Mouse (Mus musculus): ENCODE measurements around the gene Rnaseh2b. TPM values are rescaled to one million over a fixed set of nuclear protein-coding genes. Genes with fewer than 3 reads are reported as not detected.
A peak's percentile ranks its signal among the peaks of the same experiment; 100 is the strongest.

Gene Rnaseh2b
- polyA plus RNA-seq, 1 experiment from 2014 or later = 76.1 TPM

DNA sequence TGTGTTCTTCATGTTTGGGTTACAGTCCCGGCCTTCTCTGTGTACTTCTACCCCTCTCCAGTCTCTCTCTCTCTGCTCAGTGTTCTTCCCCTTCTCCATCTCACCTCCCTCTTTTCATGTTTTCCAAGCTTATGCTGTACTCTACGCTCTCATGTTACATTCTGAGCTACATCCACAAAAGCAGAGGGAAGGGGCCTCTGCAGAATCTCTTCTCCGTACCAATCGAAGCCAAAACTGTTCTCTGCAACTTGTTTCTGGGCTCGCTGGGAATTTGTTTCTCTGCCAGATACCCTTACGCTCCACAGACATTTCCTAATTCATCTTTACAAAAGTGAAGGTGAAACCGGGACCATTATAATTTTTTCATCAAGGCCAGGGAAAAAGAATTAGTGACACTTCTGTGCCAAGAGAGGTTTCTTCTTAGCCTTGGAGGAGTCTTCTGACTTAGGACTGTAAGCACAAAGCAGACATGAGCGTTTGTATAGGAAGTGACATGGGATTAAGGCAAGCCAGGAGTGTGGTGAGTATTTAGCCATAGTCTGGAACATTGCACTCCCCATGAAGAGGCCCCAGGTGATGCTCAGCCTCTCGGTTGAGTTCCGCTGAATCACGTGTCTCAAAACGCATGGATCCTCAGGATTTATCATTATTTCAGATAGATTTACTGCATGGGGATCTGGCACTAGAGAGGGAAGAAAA lies 21.5 kb upstream of the Rnaseh2b start:
- H3K27ac ChIP-seq (replicated peaks) = no peak overlapping the region
- WGBS = 90% methylated on average over 12 of the region's 12 CpGs
- H3K36me3 ChIP-seq = no peaks in the 10 kb centered on the region
- H3K9me3 ChIP-seq (replicated peaks) = no peaks in the 10 kb centered on the region
- H3K4me1 ChIP-seq = no peaks in the 10 kb centered on the region
- no peak for DNase-seq (ENCODE audit: low spot score)
- H3K4me3 ChIP-seq = no peak overlapping the region
- H3K27me3 ChIP-seq (ENCODE audit: low read depth, poor library complexity, severe bottlenecking) = no peaks in the 10 kb centered on the region

DNA sequence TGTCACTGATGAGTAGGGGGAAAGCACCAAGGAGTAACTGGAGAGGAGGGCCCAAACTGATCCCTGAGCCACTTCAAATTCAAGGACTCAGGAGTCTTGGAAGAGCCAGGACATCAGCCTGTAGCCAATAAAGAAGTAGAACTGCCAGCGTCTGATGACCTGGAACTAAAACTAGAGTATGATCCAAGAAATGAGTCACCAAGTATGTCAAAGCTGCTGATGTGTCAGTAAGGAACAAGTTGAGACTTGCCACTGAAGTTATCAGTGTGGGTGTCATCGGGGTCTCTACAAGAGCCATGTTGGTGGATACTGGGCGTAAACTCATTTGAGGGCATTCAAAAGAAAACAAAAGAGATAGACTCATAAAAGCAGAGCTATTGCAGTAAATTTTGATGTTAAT lies 18.8 kb upstream of the Rnaseh2b start:
- WGBS = 96% methylated on average over 3 of the region's 3 CpGs
- no peaks in the 10 kb centered on the region for H3K4me1 ChIP-seq
- H3K27ac ChIP-seq (replicated peaks) = no peak overlapping the region
- H3K36me3 ChIP-seq = no peaks in the 10 kb centered on the region
- H3K4me3 ChIP-seq = no peak overlapping the region
- DNase-seq (ENCODE audit: low spot score) = no peak
- H3K27me3 ChIP-seq (ENCODE audit: low read depth, poor library complexity, severe bottlenecking) = no peaks in the 10 kb centered on the region
- H3K9me3 ChIP-seq (replicated peaks) = no peaks in the 10 kb centered on the region

DNA sequence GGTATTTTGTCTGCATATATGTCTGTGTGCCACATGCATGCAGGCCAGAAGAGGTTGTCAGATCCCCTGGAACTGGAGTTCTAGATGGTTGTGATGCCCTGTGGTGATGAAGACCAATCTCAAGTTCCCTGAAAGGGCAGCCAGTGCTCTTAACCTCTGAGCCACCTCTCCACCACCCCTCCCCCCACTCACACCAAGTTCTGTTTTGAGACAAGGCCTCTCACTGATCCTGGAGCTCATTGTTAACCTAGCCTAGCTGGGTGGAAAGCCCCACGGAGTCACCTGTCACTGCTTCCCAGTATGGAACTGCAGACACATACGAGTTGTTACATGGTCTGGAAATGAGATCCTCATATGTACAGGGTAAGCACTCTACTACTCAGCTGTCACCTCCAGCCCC lies 9.4 kb upstream of the Rnaseh2b start:
- no peaks in the 10 kb centered on the region for H3K36me3 ChIP-seq
- WGBS = 78% methylated on average over 2 of the region's 2 CpGs
- H3K4me1 ChIP-seq = no peaks in the 10 kb centered on the region; the same call in 1 of the 2 replicates

DNA sequence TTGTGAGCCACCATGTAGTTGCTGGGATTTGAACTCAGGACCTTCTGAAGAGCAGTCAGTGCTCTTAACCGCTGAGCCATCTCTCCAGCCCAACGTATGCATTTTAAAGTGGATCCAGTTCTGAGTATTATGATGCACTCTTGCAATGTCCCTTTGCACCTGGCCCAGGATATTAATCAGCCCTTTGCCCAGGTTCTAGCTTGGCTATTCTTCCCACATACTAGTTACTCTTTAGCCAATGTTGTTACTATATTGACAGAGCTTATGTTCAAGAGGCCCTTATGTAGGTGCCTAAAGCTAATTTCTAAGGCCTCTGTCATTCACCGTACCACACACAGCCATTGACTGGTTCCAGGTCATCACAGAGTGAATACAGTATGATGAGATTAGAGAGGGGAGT lies 3.7 kb upstream of the Rnaseh2b start:
- Histone ChIP-seq H3K9me3 (replicated peaks) (no peaks in the 10 kb centered on the region), H3K36me3 (no peaks in the 10 kb centered on the region), H3K27me3 (ENCODE audit: low read depth, poor library complexity, severe bottlenecking) (peaks cover 34% of the 10 kb centered on the region), H3K4me1 (peaks cover 22% of the 10 kb centered on the region), H3K4me3 (no peak overlapping the region), H3K27ac (replicated peaks) (no peak overlapping the region)
- WGBS = 93% methylated on average over 3 of the region's 3 CpGs
- no peak for DNase-seq (ENCODE audit: low spot score)

More for the DNA sequence above, 9.4 kb upstream of the Rnaseh2b start:
- H3K9me3 ChIP-seq (replicated peaks) = no peaks in the 10 kb centered on the region
- DNase-seq (ENCODE audit: low spot score) = no peak
- H3K27ac ChIP-seq (replicated peaks) = no peak overlapping the region
- H3K27me3 ChIP-seq (ENCODE audit: low read depth, poor library complexity, severe bottlenecking) = no peaks in the 10 kb centered on the region
- no peak overlapping the region for H3K4me3 ChIP-seq

DNA sequence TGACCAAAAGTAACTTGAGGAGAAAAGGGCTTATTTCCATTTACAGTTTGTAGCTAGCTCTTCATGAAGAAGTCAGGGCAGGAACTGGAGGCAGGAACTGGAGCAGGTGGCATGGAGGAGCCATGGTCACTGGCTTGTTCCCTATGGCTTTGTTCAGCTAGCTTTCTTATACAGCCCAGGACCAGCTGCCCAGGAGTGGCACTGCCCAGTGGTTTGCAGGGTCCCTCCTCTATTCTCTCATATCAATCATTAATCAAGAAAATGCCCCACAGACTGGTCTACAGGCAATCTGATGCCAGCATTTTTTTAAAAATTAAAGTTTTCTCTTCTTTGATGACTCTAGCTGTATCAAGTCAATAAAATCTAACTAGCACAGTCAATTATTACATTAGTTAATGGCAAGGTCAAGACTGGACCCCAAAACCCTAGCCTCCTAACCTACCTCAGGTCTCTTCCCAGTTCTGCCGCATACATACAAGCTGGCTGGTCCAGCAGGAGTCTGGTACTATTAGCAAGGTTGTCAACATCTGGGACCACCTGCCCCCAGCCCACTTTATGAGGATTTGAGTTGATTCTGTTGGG lies 892 bp upstream of the Rnaseh2b start:
- Histone ChIP-seq H3K4me1 (peaks cover 26% of the 10 kb centered on the region), H3K27ac (replicated peaks) (no peak overlapping the region), H3K4me3 (no peak overlapping the region), H3K36me3 (no peaks in the 10 kb centered on the region), H3K27me3 (ENCODE audit: low read depth, poor library complexity, severe bottlenecking) (peaks cover 53% of the 10 kb centered on the region), H3K9me3 (replicated peaks) (no peaks in the 10 kb centered on the region)
- 93% methylated on average over 1 of the region's 1 CpGs for WGBS
- DNase-seq (ENCODE audit: low spot score) = no peak

DNA sequence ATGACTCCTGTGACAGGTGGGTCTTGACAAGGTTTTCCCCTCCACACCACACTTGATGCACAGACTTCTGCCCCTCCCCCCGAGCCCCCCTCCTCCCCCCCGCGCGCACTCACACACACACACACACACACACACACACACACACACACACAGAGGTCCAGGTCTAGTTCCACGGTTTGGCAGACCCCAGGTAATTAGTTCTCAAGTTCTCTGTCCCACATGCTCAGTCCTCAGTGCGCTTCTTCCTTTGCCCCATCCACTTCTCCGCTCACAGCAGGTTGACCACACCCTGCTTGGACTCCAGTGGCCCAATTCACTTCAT lies 262 bp upstream of the Rnaseh2b start:
- 26% methylated on average over 5 of the region's 7 CpGs for WGBS
- Histone ChIP-seq H3K4me1 (peaks cover 26% of the 10 kb centered on the region), H3K9me3 (replicated peaks) (no peaks in the 10 kb centered on the region), H3K4me3 (peak overlapping the region; percentile 67), H3K36me3 (no peaks in the 10 kb centered on the region), H3K27ac (replicated peaks) (peak overlapping the region; percentile 90), H3K27me3 (ENCODE audit: low read depth, poor library complexity, severe bottlenecking) (peaks cover 53% of the 10 kb centered on the region)
- DNase-seq (ENCODE audit: low spot score) = no peak

DNA sequence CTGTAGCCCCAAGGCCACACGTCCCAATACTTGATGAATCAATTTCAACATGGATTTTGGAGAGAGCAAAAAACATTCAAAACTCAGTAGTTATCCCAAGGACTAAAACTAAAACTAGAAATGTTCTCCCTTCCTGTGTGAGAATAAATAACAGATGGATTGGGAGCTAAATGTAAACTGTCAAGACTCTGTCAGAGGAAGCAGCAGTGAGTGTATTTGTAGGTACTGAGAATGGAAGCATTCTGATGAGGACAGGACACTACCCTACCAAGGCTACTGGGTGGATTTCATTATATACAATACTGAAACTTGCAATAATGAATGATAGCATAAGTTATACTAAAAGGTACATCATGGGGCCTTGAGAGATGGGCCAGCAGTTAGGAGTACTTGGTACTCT lies 6.4 kb downstream of the Rnaseh2b start:
- peaks cover 2% of the 10 kb centered on the region for H3K4me1 ChIP-seq
- 80% methylated on average over 1 of the region's 1 CpGs for WGBS
- no peak overlapping the region for H3K4me3 ChIP-seq
- H3K27me3 ChIP-seq (ENCODE audit: low read depth, poor library complexity, severe bottlenecking) = peaks cover 18% of the 10 kb centered on the region
- no peak overlapping the region for H3K27ac ChIP-seq (replicated peaks)
- no peaks in the 10 kb centered on the region for H3K9me3 ChIP-seq (replicated peaks)
- no peaks in the 10 kb centered on the region for H3K36me3 ChIP-seq
- DNase-seq (ENCODE audit: low spot score) = no peak

DNA sequence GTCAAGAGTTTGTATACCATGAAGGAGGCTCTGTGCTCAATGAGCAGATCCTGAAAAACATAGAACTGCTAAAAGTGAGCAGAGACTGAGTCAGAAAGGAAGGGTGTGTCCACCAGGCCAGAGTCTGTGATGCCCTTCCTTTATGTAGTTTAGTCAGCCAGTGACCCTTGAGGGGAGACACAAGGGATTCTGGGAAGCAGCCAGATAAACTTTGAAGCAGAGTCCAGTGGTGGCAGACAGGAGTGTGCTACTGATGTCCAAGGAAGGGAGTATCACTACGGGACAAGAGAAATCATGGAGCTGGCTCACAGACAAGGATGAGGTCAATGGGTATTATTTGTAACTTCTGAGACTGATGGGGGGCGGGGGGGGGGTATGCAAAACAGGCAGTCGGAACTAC lies 7.6 kb downstream of the Rnaseh2b start:
- peaks cover 6% of the 10 kb centered on the region for H3K27me3 ChIP-seq (ENCODE audit: low read depth, poor library complexity, severe bottlenecking)
- H3K4me1 ChIP-seq = no peaks in the 10 kb centered on the region
- no peak for DNase-seq (ENCODE audit: low spot score)
- H3K36me3 ChIP-seq = no peaks in the 10 kb centered on the region
- no peak overlapping the region for H3K4me3 ChIP-seq
- H3K9me3 ChIP-seq (replicated peaks) = no peaks in the 10 kb centered on the region
- 70% methylated on average over 3 of the region's 3 CpGs for WGBS
- no peak overlapping the region for H3K27ac ChIP-seq (replicated peaks)

DNA sequence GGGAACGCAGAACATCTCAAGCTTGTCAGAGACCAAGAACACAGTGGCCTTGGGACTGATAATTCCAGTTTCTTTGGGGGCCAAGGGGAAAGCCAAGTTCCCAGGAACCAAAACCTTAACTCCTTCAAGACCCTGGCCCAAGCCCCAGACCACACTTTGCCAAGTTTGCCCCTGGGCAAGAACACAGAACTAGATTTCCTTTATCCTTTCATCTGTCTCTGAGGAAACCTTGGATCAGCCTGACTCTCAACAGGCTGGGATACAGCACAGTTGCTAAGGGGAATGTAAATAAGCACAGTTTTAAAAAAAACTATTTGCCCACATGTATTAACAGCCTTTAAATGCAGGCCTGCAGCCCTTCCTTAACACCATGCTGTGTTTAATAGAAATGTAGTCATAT lies 15.2 kb downstream of the Rnaseh2b start:
- Histone ChIP-seq H3K9me3 (replicated peaks) (no peaks in the 10 kb centered on the region), H3K4me1 (no peaks in the 10 kb centered on the region), H3K27ac (replicated peaks) (no peak overlapping the region), H3K4me3 (no peak overlapping the region), H3K27me3 (ENCODE audit: low read depth, poor library complexity, severe bottlenecking) (no peaks in the 10 kb centered on the region), H3K36me3 (no peaks in the 10 kb centered on the region)
- WGBS = 93% methylated on average over 1 of the region's 1 CpGs
- DNase-seq (ENCODE audit: low spot score) = no peak

DNA sequence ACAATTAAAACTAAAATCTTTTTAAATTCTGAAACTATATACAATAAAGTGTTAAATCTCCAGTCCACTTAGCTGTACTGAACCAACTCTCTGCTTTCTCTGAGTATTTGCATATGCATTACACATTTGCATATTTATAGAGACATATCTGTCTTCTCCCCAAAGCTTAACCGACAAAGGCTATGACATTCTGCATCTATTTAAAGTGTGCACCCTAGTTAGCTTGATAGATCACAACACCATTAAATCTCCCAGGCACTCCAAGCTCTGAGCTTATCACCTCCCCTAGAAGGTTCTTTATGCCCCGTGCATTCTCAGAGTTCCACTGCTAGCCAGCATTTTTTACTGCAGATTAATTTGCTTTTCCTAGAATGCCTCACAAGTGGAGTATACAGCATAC lies 16.6 kb downstream of the Rnaseh2b start:
- H3K4me1 ChIP-seq = no peaks in the 10 kb centered on the region
- DNase-seq (ENCODE audit: low spot score) = no peak
- no peak overlapping the region for H3K4me3 ChIP-seq
- 67% methylated on average over 2 of the region's 2 CpGs for WGBS
- no peaks in the 10 kb centered on the region for H3K27me3 ChIP-seq (ENCODE audit: low read depth, poor library complexity, severe bottlenecking)
- H3K27ac ChIP-seq (replicated peaks) = no peak overlapping the region
- no peaks in the 10 kb centered on the region for H3K9me3 ChIP-seq (replicated peaks)
- H3K36me3 ChIP-seq = no peaks in the 10 kb centered on the region

DNA sequence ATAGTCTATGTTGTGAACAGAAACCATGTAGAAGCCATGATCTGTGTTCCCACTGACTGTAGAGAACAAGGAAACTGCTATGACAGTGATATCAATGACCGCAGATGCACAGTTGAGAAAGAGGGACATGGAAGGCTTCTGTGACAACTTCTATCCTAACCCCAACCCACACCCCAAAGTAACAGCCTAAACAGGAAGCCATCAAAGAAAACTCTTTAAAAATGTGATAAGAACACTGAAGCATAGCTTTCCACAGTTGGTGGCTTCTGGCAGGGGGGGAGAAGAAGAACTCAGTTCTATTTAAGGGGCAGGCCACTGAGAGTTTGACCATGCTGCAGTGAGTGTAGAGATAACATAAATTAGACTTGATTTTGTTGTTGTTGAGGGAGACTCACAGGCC lies 19.3 kb downstream of the Rnaseh2b start:
- no peak overlapping the region for H3K27ac ChIP-seq (replicated peaks)
- no peaks in the 10 kb centered on the region for H3K36me3 ChIP-seq
- no peaks in the 10 kb centered on the region for H3K4me1 ChIP-seq
- DNase-seq (ENCODE audit: low spot score) = no peak
- no peak overlapping the region for H3K4me3 ChIP-seq
- H3K9me3 ChIP-seq (replicated peaks) = no peaks in the 10 kb centered on the region
- no peaks in the 10 kb centered on the region for H3K27me3 ChIP-seq (ENCODE audit: low read depth, poor library complexity, severe bottlenecking)
- WGBS = 95% methylated on average over 1 of the region's 1 CpGs

DNA sequence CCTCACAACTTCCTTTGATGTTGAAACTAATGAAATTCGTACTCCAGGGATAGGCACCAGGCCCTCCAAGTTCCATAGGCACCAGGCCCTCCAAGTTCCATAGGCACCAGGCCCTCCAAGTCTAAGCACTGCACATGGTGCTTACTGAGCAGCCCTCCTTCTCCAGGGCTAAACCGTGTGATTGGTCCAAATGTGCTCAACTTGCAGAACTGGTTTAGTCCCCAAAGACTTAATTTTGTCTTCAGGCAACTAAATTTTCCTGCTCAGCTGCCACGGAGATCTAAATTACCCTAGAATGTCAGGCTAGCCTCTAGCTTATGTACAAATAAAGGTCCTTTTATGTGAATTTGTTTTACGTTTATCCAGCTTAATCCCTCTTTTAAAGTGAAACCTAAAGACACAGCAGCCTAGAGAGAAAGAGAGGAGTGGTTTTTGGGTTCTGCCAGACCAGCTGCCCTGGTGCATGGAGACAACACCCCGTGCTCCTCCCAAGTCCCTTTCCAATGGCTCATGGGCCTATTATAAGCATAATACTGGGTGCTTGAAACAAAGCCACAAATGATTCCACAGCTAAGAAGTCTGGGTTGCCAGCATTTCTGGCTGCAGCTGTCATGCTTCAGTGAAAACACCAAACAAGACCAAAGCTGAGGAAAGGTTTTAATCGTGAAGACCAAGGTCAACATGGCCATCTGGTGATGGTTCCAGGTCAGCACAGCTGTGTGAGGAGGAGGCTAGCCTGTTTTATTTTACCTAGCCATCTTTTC lies 30.4 kb downstream of the Rnaseh2b start:
- no peaks in the 10 kb centered on the region for H3K9me3 ChIP-seq (replicated peaks)
- WGBS = 39% methylated on average over 6 of the region's 6 CpGs

DNA sequence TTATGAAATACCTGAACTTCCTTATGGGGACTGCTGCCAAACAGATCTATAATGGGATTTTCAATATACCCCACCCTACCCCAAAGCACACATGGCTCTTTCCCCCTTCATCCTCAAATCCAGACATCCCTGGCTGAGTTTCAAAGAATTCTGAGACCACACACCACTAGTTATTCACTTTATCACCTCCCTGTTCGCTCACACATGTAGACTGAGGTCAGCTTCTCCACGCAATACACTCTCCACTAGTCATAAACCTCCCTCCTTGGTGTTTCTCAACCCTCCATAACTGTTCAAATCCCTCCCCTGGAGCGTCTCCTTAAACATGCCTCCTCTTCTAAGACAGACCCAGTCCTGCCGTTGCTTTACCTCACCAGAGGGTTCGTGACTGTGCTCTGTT lies 31.1 kb downstream of the Rnaseh2b start:
- H3K4me1 ChIP-seq = peaks cover 30% of the 10 kb centered on the region
- WGBS = 93% methylated on average over 5 of the region's 5 CpGs
- DNase-seq (ENCODE audit: low spot score) = no peak
- H3K27me3 ChIP-seq (ENCODE audit: low read depth, poor library complexity, severe bottlenecking) = no peaks in the 10 kb centered on the region
- no peak overlapping the region for H3K4me3 ChIP-seq
- no peaks in the 10 kb centered on the region for H3K9me3 ChIP-seq (replicated peaks)
- H3K36me3 ChIP-seq = no peaks in the 10 kb centered on the region
- no peak overlapping the region for H3K27ac ChIP-seq (replicated peaks)

More for the DNA sequence above, 30.4 kb downstream of the Rnaseh2b start:
- Histone ChIP-seq H3K27ac (replicated peaks) (peak overlapping the region; percentile 47; the same call in 1 of the 2 replicates), H3K27me3 (ENCODE audit: low read depth, poor library complexity, severe bottlenecking) (no peaks in the 10 kb centered on the region), H3K36me3 (no peaks in the 10 kb centered on the region), H3K4me1 (peaks cover 27% of the 10 kb centered on the region), H3K4me3 (no peak overlapping the region)
- DNase-seq (ENCODE audit: low spot score) = no peak

Data from midbrain, embryonic 10.5 days (tissue).